Mouse (Mus musculus) bone marrow macrophage, adult 2 months (primary cell): ENCODE measurements around the gene Naip1.

Experiments used
- CTCF ChIP-seq: IDR thresholded peaks from 2 replicates; pipeline ENCODE4 v1.5.1; 2012; ENCODE audit warnings: low read depth, mild to moderate bottlenecking, low read length, moderate library complexity
- POLR2A ChIP-seq: IDR thresholded peaks from 2 replicates; pipeline ENCODE4 v1.6.1; 2012; ENCODE audit warnings: mild to moderate bottlenecking, low read depth, low read length, borderline replicate concordance

GRCm38 (mm10) chr13:100370536-100370935 lies 82.1 kb downstream of the Naip1 start:
- no peak for TF ChIP-seq POLR2A
- TF ChIP-seq CTCF = no peak
